Mouse (Mus musculus) heart, adult 9 months (tissue): Measurements from ENCODE around the gene Vsx2.

Source experiments
- DNase-seq, 2 experiments: peaks; one replicate each; pipeline ENCODE4 v3.0.0; 2022; ENCODE audit warnings: low spot score in 2 of 2

The Vsx2 gene

DNA sequence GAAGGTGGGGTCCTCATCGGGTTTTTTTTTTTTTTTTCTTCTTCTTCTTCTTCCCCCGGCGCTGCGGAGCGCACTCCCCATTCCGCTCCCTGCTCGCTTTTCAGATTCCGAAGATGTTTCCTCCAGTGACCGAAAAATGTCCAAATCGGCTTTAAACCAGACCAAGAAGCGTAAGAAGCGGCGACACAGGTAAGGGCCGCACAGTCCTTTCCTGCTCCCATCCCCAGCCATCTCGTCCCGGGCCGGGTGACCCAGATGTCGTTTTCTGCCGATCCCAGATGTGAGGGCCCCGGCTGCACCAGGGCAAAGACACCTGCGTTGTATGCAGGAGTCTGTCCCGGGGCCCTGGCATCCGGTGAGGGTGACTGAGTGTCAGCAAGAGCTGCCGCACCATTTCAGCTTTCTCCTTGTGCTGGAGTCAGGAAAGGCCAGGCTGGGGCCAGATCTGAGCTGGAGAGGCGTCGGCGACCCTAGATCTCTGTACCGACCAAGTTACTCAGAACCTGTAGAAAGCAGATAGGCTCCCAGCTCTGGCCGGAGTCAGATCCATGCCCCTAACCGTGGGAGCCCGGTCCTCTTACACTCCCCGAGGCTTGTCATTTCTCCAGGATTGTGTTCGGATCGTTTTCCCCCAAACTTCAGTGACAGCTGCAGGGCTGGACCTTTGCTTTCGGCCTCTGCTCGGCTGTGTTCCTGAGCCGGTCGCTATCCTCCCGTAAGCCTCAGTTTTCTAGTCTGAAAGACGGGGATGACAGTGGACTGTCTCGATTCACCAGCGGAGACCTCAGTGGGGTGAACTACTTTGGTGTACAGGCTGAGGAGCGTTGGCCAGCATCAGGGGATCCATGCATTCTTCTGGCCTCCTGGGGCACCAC lies 2.1 kb downstream of the Vsx2 start:
- no peak for DNase-seq

DNA sequence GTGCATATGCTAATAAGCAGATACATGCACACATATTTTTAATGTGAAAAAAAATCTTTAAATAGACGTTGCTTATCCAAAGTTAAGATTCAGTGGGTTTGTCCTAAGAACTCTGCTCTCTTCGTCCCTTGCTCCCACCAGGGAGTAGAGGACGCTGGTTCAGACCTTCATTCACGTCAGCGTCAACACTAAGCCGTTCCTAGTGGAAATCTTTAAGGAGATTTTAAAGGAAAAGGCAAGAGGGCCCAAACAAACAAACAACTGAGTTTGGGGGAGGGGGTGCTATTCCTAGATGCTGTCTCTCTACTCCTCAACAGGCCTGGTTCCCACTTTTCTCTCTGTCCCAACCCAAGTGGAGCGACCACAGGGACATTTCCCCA lies 2.8 kb downstream of the Vsx2 start:
- no peak for DNase-seq

DNA sequence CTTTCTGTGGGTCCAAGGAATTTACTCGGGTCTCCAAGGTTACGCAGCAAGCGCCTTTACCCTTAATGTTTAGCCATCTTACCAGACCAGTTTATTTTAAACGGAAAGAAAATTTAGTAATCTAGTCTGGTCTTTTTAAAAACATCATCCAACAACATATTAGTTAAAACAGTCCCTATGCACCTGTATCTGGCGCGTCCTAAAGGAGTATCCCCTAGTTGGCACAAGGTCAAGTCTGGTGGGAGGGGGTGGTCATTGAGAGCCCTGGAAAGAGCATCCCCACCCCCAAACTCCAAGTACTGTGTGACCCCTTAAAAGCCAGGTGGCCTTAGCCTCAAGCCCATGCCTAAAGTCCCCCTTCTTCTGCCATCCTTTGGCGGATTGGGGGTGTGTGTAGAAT lies 3.5 kb downstream of the Vsx2 start:
- DNase-seq = no peak

DNA sequence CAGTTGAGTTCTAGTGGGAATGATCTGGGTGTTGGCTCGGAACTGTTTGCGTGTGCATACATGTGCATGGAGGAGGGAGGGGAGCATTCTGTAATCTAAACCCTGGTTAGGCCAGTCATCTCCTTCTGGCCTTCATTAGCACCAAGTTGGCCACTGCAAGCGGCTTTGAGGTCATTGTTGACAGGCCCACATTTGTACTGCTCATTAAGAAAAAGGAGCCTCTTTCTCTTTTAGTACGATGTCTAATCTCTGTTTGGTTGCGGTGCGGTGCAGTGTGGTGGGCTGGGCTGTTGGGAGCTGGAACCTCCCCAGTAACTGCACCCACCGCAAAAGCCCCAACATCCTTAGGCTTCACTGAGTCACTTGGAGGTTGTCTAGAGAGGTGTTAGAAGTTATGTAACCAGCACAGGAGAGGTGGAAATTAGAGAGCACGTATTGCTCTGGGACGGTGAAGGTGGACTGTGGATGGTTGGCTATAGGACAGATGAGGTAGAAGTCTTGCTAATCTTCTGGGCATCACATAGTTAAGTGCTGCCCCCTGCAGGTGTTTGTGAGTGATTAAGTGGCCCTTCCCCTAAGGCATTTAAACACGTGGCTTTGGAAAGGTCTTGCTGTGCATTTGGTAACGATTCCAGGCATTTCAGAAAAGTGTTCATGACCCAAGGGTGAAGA lies 8.3 kb downstream of the Vsx2 start:
- DNase-seq = no peak

DNA sequence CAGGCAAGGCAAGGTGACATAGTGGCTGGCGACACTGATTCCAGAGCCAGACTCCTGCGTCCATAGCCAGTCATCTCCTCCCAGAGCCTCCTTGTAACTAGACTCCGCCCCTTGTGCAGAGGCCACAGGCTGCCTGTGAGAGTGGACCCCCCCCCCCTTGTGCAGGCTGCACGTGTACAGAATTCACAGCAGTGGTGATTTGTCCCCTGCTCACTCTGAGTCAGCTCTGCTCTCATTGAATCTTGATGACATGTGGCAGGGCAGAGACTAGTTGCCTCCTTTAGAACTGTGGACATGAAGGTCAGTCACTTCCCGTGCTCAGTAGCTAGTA lies 8.8 kb downstream of the Vsx2 start:
- DNase-seq = no peak

DNA sequence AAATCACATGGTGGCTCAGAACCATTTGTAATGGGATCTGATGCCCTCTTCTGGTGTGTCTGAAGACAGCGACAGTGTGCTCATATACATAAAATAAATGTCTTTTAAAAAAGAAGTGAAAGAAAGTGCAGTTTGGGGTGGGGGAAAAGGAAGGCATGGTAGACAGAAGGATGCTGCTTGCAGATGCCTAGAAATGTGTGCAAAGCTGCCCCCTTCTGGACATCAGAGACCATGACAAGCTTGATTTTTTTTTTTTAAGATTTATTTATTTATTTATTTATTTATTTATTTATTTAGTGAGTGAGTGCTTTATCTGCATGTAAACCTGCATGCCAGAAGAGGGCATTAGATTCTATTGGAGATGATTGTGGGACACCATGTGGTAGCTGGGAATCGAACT lies 11.7 kb downstream of the Vsx2 start:
- DNase-seq = no peak

DNA sequence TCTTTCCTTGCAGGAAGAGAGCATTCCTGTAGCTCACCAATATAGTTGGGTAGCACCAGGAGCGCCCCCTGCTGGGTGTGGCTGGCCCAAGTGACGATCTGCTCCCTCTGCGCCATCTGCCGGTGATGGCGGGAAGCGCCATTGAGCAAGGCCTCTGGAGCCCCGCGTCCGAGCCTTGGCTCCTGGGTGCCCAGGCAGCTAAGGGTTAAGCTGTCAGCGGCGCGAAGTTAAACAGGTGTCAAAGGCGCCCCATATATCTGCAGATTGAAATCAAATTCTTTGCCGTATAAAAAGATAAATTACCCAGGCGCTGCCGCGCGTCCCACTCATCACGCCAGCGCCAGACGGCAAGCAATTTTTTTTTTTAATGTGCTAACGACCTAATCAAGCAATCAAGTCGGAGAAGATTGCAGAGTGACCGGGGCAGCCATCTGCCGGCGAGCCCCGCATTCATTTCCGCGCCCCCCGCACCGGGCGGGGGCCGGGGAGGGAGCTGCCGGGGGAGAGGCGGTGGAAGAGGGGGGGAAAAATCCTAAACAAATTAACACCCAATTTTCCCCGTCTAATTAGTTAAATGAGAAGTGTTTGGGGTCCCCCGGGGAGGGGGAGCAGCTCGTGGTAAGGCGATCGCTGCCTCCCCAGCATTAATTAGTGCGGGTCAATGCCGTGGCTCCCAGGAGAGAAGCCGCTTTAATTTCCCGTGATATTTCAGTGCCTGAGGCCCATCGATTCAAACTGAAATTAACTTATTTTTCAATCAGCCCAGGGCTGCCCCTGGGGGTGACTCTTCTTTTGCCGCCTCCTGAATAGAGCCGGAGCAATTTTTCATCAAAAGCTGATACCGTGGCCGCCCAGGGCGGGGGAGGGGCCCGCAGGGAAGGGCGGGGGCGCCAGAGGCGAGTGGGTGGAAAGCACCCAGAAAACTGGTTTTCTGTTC lies 20.5 kb downstream of the Vsx2 start:
- peak; percentile 53 to 84 for DNase-seq

DNA sequence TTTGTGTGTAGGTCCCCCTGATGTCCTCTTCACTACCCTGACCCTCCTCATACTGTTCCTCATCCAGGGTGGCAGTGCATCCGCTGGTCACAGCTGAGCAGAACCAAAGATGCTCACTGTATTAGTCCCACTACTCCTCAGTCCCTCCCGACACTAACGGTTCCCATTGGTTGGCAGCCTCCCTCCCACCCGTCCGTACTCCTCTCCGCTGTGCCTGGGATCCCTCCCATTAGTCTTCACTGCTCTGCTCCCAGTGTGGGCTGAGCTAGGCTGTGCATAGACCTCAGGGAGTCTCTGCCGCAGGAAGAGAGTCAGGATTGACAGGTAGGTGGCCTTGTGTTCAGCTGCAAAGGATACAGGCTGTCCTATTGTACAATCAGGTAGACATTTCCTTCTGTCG lies 28.8 kb downstream of the Vsx2 start:
- DNase-seq = no peak

DNA sequence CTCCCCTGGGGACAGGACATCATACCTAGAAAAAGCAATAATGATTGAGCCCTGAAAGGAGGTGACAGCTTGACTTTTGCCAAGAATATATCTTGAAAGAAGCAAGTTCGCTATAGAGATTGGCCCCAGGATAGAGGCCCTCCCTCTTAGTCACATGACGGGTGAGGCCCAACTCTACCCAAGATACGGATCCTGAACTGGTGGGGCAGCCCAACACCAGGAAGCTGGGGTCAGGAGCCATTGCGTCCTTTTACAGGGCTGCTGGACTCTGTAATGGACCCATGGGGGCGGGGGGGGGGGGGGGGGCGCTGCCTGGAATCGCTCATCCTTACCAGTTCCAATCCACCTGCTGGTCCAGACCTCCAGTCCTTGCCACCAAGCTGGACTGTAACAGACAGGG lies 34.4 kb downstream of the Vsx2 start:
- DNase-seq = no peak

DNA sequence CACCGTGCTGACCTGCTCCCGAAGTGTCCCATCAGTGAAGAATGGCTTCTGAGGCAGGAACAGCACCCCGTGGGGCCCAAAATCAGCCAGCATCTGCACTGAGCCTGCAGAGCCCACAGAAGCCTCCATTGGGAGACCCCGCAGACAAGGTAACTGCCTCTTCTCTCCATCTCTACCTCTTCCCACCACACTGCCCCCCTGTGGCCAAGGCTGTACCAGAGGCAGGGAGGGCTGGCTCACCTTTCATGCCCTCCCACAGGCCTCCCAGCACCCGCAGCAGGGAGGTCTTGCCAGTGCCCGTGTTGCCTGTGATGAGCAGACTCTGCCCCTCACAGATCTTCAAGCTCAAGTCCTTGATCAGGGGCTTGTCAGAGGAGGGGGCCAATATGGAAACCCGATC lies 36.3 kb downstream of the Vsx2 start:
- no peak for DNase-seq

DNA sequence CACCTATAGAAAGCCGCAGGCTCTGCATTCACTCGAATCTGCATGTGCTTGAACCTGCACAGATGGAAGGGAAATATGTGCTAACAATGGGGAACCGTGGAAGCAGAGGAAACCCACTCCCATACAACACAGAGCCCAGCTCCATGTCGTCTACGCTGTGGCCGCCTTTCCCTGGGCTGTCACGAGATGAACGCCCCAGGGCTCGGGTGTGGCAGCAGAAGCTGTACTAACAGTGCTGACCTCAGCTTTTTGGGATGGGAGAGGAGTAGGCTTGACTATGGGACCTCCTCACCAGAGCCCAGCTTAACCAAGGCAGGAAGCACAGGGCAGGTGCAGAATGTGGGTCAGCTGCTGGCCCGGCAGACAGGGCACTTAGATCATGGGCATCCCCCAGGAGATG lies 42.2 kb downstream of the Vsx2 start:
- no peak for DNase-seq

DNA sequence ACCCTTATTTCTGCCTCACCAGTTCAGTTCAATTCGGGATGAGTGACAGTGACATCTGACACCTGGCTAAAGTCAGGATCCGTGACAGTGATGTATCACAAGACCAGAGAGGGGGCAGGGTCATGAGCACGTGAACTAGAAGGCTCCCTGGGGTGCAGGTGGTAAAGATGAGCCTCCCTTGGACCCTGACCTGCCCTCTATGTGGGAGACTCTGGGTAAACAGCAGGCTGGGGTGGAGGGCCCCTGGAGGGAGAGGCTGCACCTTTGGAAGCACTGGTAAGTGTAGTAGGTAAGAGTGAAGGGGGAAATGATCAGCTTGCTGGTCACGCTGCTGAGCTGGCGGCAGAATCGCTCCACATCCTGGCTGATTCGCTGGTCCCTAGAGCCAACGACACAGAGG lies 43.0 kb downstream of the Vsx2 start:
- DNase-seq = no peak

DNA sequence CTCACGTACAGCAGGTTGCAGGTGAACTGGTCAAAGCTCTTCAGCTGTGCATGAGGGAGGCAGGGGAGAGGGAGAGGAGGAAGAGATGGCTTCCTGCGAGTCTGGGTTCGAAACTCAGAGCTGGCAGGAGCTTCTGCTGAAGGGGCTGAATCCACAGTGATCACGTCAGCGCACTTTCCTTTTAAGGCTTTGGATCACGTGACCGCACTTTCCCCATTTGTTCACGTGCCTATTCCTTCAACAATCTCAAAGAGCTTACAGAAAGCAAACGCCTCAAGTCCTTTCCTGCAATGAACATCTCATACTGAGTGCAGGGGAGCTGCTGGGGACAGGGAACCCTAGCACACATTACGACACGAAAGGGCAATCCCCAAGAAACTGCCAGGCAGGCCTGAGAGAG lies 44.4 kb downstream of the Vsx2 start:
- DNase-seq = no peak

DNA sequence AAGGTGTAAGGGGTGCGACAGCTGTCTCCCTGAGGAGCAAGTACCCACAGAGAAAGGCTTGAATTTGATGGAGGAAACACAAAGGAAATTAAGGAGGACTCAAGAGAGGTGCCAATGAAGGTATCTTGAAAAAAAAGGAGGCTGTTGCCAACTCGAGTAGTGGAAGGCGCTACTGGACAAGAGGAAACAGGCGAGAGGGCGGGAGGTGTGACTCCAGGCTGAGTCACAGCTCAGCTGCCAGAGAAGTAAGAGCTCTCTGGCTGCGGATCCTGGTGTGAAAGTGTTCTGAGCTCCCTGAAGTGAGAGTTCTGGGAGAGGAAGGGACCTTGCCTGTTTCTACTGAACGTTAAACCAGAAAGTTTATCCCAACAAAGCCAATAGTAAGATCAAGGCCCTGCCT lies 45.0 kb downstream of the Vsx2 start:
- peak in 1 of 2 experiments; percentile 8 for DNase-seq

DNA sequence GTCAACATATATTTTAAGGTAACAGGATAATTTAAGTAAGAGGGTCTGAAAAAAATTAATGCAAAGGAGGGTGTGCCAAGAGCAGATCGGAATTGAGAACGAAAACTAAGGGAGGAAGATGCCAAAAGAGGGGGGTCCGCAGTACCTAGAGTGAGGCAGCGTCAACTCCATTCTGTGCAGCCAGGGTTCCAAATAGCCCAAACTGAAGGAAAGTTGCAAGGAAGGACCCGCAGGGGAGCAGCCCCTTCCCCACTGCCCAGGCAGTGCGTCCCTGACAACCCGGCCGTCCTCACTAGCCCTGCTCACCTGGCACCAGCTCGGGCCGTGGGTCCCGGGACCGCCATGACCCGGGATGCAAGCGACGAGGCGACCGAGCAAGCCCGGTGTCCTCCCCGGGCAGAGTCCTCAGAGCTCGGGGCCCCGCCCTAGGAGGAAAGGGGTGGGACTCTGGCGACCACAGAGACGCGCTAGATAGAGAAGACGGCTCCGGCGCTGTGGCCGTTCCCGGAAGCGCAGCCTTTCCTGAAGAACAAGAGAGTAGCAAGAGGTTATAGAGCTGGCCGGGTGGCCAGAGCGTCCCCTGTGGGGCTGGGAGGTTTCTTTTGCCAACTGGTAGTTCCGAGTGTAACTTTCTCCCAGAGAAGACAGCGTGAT lies 47.5 kb downstream of the Vsx2 start, which contains the start of gene Abcd4:
Abcd4 (minus strand) TSS at position 437 of the 654 bp plus-strand sequence.
- DNase-seq = peak; percentile 96 to 97

DNA sequence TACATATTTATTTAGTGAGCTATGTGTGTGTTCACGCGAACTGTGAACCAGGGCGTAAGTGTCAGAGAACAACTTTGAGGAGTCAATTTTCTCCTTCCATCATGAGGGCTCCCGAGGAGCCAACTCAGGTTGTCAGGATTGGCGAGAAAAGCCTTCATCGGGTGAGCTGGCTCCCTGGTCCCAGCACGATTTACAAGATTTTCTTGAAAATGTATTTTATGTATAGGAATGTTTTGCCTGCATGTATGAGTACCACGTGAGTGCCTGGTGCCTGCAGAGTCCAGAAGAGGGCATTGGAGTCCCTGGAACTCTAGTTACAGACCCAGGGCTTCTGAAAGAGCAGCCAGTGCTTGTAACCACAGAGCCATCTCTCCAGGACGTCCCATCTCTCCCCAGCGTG lies 48.1 kb downstream of the Vsx2 start:
- DNase-seq = peak in 1 of 2 experiments; percentile 15

DNA sequence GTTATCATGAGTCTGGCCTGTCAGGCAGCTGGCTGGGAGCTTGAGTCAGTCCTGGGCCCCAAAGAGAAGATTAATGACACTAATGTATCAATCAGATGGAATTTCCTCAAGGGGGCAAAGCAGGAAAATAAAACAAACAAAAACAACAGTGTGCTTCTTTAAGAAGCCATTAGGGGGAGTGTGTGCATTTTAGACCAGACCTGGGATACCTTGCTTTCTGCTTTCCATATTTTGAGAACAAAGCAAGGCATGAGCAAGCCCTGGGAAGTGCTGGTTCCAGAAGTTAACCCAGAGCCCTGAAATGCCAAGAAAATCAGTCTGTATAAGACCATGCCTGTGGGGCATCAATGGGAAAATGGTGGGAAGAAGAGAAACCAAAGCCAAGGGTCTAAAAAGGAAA lies 51.4 kb downstream of the Vsx2 start:
- no peak for DNase-seq

DNA sequence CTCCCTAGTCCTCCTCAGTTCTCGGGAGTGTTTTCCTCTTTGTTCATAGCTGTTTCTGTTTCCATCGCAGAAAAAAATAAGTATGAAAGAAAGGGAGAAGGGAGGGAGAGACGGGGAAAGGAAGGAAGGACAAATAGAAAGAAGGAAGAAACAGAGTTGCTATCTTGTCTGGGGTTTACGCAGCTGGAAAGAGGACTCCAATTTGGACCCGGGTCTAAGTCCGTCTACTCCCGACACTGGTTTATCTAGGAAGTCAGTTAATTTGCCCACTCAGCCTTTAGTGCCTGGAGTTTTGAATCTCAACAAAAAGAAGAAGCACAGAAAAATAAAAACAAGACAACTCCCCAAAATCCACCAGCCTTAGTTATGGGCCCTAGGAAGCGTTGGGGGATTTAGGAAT lies 55.0 kb downstream of the Vsx2 start:
- no peak for DNase-seq

DNA sequence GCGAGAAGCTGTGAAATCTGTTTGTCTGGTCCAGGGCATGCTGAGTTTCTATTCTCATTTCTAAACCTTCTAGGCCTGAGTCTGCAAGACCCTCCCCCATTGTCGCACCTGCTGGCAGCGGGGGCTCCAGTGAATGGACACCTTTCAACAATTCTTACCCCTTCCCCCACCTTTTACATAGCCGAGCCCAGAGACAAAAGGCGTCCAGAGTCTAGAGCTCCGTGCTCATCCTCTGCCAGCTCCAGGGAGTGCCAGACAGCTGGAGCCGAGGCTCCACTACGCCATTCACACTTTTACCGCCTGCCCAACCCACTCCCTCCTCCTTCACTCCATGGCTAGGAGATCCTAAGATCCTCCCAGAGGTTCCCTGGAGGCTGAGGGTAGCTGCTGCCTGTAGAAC lies 55.6 kb downstream of the Vsx2 start:
- no peak for DNase-seq

DNA sequence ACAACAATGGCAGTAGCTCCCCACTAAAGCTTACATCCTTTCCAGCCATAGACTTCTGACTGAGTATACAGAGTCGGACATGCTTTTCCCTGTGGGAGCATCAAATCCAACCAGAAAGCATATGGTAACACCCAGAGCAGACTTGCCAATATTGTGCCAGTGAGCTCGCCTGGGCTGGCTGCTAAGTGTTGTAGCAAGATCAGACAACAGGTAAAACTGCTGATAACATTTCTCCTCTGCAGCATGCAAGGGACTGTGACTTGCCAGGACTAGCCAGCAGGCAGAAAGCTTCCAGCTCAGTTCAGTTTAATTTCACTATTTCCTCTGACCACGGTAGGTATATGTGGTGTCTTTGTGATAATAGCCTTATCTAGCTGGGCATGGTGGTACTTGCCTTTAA lies 62.3 kb downstream of the Vsx2 start:
- DNase-seq = no peak

DNA sequence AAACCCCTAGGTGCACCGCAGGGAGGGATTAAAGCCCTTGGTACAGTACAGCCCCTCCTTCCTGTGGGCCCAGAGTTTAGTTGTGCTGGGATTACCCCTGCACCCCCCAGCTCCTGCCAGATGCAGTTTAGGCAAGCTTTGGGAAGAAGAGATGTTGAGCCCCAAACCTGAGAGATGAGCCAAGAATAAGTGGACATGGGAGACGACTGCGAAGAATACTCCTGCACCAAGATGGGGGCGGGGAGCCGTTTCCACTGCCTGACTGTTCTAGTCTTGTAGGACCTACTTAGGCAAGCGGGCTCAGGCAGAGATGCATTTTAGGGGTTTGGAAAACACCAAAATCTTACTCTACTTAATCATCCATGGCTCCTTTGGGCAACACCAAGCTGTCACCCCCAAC lies 70.7 kb downstream of the Vsx2 start:
- DNase-seq = no peak

DNA sequence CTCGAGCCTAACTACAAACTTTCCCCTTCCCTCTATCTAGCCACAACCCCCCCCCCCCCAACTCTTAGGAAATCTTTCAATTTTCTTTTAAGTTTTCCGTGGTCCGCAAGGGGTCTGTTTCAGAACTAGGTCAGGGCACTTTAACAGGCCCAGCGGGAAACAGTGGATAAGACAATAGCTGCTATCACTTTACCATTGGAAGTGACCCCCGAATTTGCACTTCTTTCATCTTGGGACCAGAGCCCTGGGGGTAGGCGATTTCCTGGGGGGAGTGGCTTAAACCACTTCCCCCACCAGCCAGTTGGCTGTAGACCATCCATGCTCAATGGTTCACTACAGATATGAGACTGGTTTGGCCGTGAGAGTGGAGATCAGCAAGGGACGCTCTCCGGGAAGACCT lies 71.1 kb downstream of the Vsx2 start, which contains the start of gene Vrtn:
Vrtn (plus strand) TSS at position 366 of the 400 bp plus-strand sequence.
- DNase-seq = no peak
